Mouse (Mus musculus) intestine, embryonic 16.5 days (tissue): ENCODE results near the gene Olfr672. TPM values are rescaled to one million over a fixed set of nuclear protein-coding genes. Genes with fewer than 3 reads are reported as not detected.

Experiments used
- polyA plus RNA-seq: library from polyadenylated mRNA; unstranded; fragments of >200 nt; fragmentation: Nextera tagmentation; extraction: Ambion mirVana; gene quantifications from 2 replicates; pipeline ENCODE4 v1.2.1, GENCODE M21; 2015

Olfr672 gene
- polyA plus RNA-seq, 1 experiment from 2014 or later = not detected

Other genes starting within 250 kb of the Olfr672 start
- gene Usp17le, start 224.6 kb downstream of the Olfr672 start, polyA plus RNA-seq = not detected in 2 replicates
- gene Usp17lb, start 159.4 kb downstream of the Olfr672 start, polyA plus RNA-seq = not detected in 2 replicates
- not detected in 2 replicates for gene Usp17la, start 145.0 kb downstream of the Olfr672 start, polyA plus RNA-seq
- not detected in 2 replicates for gene Olfr665, start 124.0 kb downstream of the Olfr672 start, polyA plus RNA-seq
- gene Olfr666, start 106.1 kb downstream of the Olfr672 start, polyA plus RNA-seq = not detected in 2 replicates
- not detected in 2 replicates for gene Olfr667, start 80.5 kb downstream of the Olfr672 start, polyA plus RNA-seq
- not detected in 2 replicates for gene Olfr668, start 74.0 kb downstream of the Olfr672 start, polyA plus RNA-seq
- gene Olfr669, start 67.8 kb downstream of the Olfr672 start, polyA plus RNA-seq = not detected in 2 replicates
- gene Olfr670, start 39.4 kb downstream of the Olfr672 start, polyA plus RNA-seq = not detected in 2 replicates
- gene Olfr671, start 22.9 kb downstream of the Olfr672 start, polyA plus RNA-seq = not detected in 2 replicates
- not detected in 2 replicates for gene Olfr675, start 26.4 kb upstream of the Olfr672 start, polyA plus RNA-seq
- not detected in 2 replicates for gene Olfr676, start 30.7 kb upstream of the Olfr672 start, polyA plus RNA-seq
- gene Olfr677, start 49.3 kb upstream of the Olfr672 start, polyA plus RNA-seq = not detected in 2 replicates
- not detected in 2 replicates for gene Olfr678, start 62.4 kb upstream of the Olfr672 start, polyA plus RNA-seq
- gene Olfr679, start 79.2 kb upstream of the Olfr672 start, polyA plus RNA-seq = not detected in 2 replicates
- not detected in 2 replicates for gene Olfr680-ps1, start 90.8 kb upstream of the Olfr672 start, polyA plus RNA-seq
- not detected in 2 replicates for gene Olfr681, start 114.8 kb upstream of the Olfr672 start, polyA plus RNA-seq
- gene Olfr683, start 145.0 kb upstream of the Olfr672 start, polyA plus RNA-seq = not detected in 2 replicates
- not detected in 2 replicates for gene Olfr684, start 161.6 kb upstream of the Olfr672 start, polyA plus RNA-seq
- gene Olfr685, start 184.0 kb upstream of the Olfr672 start, polyA plus RNA-seq = not detected in 2 replicates
- gene Olfr686, start 205.5 kb upstream of the Olfr672 start, polyA plus RNA-seq = not detected in 2 replicates